Mouse (Mus musculus): ENCODE data around the gene Oser1.

The Oser1 gene

GRCm38 (mm10) chr2:163398770-163399169 lies 25.7 kb downstream of the Oser1 start:
- no peak for DNase-seq

DNA sequence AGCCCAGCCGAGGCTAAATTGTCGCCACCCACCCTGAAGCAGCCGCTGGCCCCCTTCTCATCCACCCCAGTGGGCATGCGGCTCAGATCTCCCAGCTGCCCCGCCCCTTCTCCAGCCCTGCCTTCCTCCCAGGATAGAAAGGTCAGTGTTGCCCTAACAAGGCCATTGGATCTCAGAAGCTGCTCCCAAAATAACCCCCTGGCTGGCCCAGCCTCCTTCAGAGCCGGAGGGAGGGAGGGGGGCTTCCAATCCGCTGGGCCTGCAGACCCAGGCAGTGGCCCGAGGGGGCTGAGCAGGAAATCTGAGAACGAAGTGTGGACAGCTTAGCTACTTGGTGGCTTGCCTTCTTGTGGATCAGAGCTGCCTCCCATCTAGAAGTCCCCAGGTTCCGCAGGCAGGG lies 26.6 kb downstream of the Oser1 start, which contains the start of gene Jph2:
Gene Jph2, minus strand, starts transcription at position 89 of the 400 bp plus-strand sequence.
- no peak for DNase-seq

GRCm38 (mm10) chr2:163397071-163397470 lies 27.4 kb downstream of the Oser1 start:
- no peak for DNase-seq

DNA sequence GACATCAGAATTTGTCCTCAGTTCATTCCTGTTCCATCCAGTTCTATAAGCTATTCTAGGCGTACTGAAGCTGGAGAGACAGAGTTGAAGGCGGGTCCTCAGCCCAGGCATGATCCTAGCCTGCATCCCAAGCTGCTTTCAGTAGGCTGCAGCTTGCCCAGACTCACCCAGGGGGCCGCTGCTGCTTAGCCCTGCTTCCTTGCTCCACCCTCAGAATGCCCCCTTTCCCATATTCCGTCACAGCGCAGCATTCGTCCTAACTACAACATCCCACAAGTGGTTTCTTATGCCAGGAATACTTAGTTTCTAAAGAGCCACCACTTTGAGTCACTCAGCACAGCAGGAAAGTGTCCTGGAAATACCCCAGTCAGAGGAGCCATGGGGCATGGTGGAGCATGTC lies 29.5 kb downstream of the Oser1 start:
- DNase-seq = no peak

- DNase-seq = no peak
Observed at GRCm38 (mm10) chr2:163393976-163394375, 30.5 kb downstream of the Oser1 start.

- DNase-seq = no peak
Observed at GRCm38 (mm10) chr2:163393241-163393640, 31.3 kb downstream of the Oser1 start.

GRCm38 (mm10) chr2:163392436-163392835 lies 32.1 kb downstream of the Oser1 start:
- DNase-seq = no peak

DNA sequence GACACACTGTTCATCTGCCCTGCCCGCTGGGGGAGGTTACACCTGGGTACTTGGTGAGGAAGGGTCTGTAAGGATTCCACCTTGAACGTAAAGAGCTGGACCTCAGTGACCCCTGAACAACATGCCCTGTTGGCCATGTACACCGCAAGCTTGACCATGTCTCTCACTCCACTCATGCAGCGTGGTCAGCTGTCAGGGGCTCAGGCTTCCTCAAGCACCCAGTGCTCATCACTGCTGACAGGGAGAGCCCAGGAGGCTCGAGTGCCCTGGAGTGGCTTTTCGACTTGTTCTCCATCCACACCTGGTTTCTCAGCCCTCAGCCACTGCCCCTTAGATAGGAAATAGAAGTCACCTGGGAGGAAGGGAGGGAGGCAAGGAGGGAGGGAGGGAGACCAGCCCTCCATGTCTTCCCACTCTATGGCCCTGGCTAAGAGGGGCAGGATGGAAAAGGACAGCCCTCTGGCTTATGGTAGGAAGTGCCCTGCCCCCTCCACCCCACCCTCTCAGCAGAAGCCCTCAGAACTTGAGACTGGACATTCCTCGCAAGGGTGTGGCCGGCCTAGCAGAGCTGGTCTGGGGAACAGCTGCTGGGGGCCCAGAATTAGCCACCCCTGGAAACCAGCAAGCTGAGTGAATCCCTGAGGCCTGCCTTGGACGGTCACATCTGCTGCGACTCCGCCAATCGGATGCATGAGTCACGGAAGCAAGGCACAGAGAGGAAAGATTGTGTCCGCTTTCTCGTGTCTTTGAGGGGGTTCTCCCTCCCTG lies 37.9 kb downstream of the Oser1 start:
- no peak for DNase-seq

- no peak for DNase-seq
Observed at GRCm38 (mm10) chr2:163385126-163385525, 39.4 kb downstream of the Oser1 start.

GRCm38 (mm10) chr2:163381246-163381645 lies 43.3 kb downstream of the Oser1 start:
- DNase-seq = no peak

GRCm38 (mm10) chr2:163379366-163379765 lies 45.1 kb downstream of the Oser1 start:
- DNase-seq = no peak

GRCm38 (mm10) chr2:163376082-163376481 lies 48.4 kb downstream of the Oser1 start:
- no peak for DNase-seq

DNA sequence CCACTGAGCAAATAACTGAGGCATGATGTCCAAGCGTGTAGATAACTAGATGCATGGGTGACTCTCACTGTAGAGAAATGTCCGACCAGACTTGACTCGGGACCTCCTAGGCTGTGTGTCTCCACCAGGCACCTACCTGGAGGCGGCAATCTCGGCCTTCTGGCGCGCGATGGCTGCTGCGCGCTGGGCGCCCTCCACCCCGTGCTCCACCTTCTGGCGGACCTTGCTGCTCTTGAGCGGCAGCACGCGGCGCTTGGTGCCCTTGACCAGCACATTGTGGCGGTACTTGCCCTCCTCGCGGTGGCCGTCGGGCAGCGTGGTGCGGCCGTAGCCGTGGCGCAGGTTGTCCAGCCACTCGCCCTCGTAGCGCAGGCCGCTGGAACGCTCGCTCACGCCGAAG lies 49.0 kb downstream of the Oser1 start:
- no peak for DNase-seq

- no peak for DNase-seq
Observed at GRCm38 (mm10) chr2:163372627-163373026, 51.9 kb downstream of the Oser1 start.

- DNase-seq = no peak
Observed at GRCm38 (mm10) chr2:163370175-163370574, 54.3 kb downstream of the Oser1 start.

- DNase-seq = no peak
Observed at GRCm38 (mm10) chr2:163364785-163365541, 59.5 kb downstream of the Oser1 start.

DNA sequence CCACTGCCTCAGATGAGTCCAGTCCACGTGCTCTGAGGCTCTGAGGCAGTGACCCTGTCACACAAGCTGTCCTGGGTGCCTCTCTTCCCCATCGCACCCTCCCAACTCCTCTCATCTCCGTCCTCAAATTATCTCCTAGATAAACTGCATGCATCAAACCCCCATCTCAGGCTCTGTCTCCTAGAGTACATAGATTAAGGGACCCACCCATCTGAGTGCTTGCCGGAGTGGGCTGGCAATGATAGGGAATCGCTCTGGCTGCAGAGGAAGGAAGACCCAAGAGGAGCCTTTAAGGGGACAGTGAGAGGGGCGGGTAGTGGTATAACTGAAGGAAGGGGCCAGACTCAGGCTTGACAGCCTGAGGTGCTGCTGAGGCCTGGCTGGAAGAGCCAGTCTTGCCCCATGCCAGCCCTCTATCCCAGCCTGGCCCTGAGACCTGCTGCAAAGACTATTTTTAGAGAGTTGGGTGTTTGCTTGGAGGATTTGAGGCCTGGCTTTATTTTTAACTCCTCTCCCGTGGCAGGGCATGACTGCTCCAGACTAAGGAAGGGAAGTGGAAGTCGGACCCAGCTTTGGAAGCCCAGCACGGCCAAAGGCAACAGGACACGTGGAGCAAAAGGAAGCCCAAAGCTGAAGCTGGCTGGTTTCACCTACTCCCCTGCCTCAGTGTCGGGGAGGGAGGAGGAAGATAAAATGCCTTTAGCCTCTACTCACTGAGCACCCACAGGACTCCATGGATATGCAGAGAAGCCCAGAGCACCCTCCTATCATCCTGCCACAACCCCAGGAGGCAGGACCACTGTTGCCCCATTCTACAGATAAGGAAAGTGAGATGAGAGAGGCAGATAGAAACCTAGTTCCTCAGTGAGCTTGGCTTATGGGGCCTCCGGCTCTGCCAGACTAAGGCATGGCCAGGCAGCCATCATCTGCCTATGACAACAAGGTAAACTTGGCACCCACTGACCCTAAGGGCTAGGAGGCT lies 61.3 kb downstream of the Oser1 start:
- no peak for DNase-seq

DNA sequence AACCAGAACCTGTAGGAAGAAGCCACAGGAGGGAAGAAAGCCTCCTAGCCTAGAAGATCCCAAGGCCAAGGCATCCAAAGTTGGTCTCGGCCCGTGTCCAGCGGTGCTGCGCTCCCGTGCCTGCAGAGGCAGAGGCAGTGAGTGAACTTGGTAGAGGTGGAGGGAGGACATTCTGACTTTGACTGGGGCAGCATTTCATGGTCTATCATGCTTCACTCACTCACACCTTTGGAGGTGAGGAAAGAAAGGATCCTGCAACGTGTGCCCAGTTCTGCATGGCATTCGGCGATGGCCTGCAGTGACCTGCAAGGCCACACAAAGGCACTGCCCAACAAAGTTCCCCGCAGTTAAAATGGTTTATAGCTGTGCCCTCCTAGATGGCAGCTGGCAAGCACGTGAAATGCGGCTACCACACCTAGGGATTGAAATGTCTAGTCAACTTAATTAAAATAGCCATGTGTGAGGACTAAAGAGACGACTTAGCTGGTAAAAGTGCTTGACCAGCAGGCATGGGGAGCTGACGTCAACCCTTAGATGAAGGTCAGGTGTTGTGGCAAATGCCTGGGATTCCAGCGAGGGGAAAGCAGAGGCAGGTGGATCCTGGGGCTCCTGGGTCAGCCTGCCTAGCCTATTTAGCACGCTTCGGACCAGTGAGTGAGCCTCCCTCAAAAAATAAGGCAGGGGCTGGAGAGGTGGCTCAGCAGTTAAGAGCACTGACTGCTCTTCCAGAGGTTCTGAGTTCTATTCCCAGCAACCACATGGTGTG lies 63.5 kb downstream of the Oser1 start:
- DNase-seq = no peak

GRCm38 (mm10) chr2:163359253-163359652 lies 65.2 kb downstream of the Oser1 start:
- no peak for DNase-seq

GRCm38 (mm10) chr2:163358662-163359061 lies 65.8 kb downstream of the Oser1 start:
- no peak for DNase-seq

GRCm38 (mm10) chr2:163356113-163356840 lies 68.2 kb downstream of the Oser1 start:
- DNase-seq = no peak
